Mouse (Mus musculus) CH12.LX (cell line): ENCODE data around the gene Fem1b.

Experiments
- BHLHE40 ChIP-seq: IDR thresholded peaks from 2 replicates; pipeline ENCODE4 v1.6.1; 2011; ENCODE audit warnings: mild to moderate bottlenecking, low read depth, low read length, improper control_type of control experiment
- CHD2 ChIP-seq: IDR thresholded peaks from 2 replicates; pipeline ENCODE4 v1.6.1; 2011; ENCODE audit warnings: low read length, improper control_type of control experiment
- CTCF ChIP-seq, 2 experiments: IDR thresholded peaks in 1 of 2; conservative IDR thresholded peaks in 1 of 2; 2 replicates each; pipeline ENCODE4 v1.5.1; 2011 to 2012; ENCODE audit warnings: low read depth in 2 of 2, low read length in 2 of 2, improper control_type of control experiment in 1 of 2, inconsistent platforms in 1 of 2, mild to moderate bottlenecking in 1 of 2, moderate library complexity in 1 of 2
- E2F4 ChIP-seq: IDR thresholded peaks from 2 replicates; pipeline ENCODE4 v1.6.1; 2011; ENCODE audit warnings: low read depth, low read length, improper control_type of control experiment; ENCODE audit not compliant: insufficient replicate concordance
- EP300 ChIP-seq: IDR thresholded peaks from 2 replicates; pipeline ENCODE4 v1.6.1; 2011; ENCODE audit warnings: low read length, improper control_type of control experiment
- JUND ChIP-seq: conservative IDR thresholded peaks from 2 replicates; pipeline ENCODE4 v1.6.1; 2011; ENCODE audit warnings: low read depth, low read length, improper control_type of control experiment
- KAT2A ChIP-seq: IDR thresholded peaks from 2 replicates; pipeline ENCODE4 v1.6.1; 2012; ENCODE audit warnings: low read length, improper control_type of control experiment, inconsistent platforms; ENCODE audit not compliant: insufficient replicate concordance
- MAFK ChIP-seq: IDR thresholded peaks from 2 replicates; pipeline ENCODE4 v1.6.1; 2011; ENCODE audit warnings: low read length, improper control_type of control experiment; ENCODE audit not compliant: insufficient replicate concordance
- MXI1 ChIP-seq: IDR thresholded peaks from 2 replicates; pipeline ENCODE4 v1.6.1; 2011; ENCODE audit warnings: mild to moderate bottlenecking, low read depth, low read length, improper control_type of control experiment
- POLR2AphosphoS2 ChIP-seq: IDR thresholded peaks from 2 replicates; pipeline ENCODE4 v1.6.1; 2011; ENCODE audit warnings: low read depth, low read length, improper control_type of control experiment
- TCF12 ChIP-seq: IDR thresholded peaks from 2 replicates; pipeline ENCODE4 v1.6.1; 2014; ENCODE audit warnings: low read depth, mild to moderate bottlenecking, inconsistent platforms, low read length, improper control_type of control experiment
- ZC3H11A ChIP-seq: IDR thresholded peaks from 2 replicates; pipeline ENCODE4 v1.6.1; 2012; ENCODE audit warnings: low read depth, mild to moderate bottlenecking, inconsistent platforms, low read length, improper control_type of control experiment

GRCm38 (mm10) chr9:62767464-62767863 lies 44.3 kb downstream of the Fem1b start:
- TF ChIP-seq ZC3H11A (no peak), E2F4 (no peak), POLR2AphosphoS2 (no peak), CTCF (conservative IDR thresholded peaks at IDR 0.05 in 1 of 2, IDR thresholded peaks at IDR 0.05 in 1 of 2; ENCODE audit: low read depth in 2 of 2, low read length in 2 of 2) (no peak), TCF12 (no peak), CHD2 (no peak), MAFK (no peak), EP300 (no peak), KAT2A (no peak), MXI1 (no peak), BHLHE40 (no peak), JUND (no peak)
